Mouse (Mus musculus) limb, embryonic 11.5 days (tissue): Measurements from ENCODE around the gene 6430548M08Rik. TPM values are rescaled to one million over a fixed set of nuclear protein-coding genes. Genes with fewer than 3 reads are reported as not detected.

Experiments
- ATAC-seq: fragments of 200-750 bp; cut with Nextera tagmentation; 2 replicates; pipeline ENCODE4 v1.8.0; 2017; ENCODE audit warnings: low read depth; ENCODE audit not compliant: insufficient number of reproducible peaks, low FRiP score, low TSS enrichment
- DNase-seq: peaks from one replicate; pipeline ENCODE4 v3.0.0-alpha.2; 2015; ENCODE audit warnings: low spot score
- H3K27ac ChIP-seq: fragments of 300-500 bp; sonication (generic); replicated peaks from 2 replicates; pipeline ENCODE4 v1.5.1; 2014; ENCODE audit warnings: low read depth, mild to moderate bottlenecking, low read length
- H3K27me3 ChIP-seq: fragments of 300-500 bp; sonication (generic); 2 replicates; pipeline ENCODE4 v1.6.1; 2014; ENCODE audit warnings: mild to moderate bottlenecking, low read length, mixed read lengths; ENCODE audit not compliant: control insufficient read depth, insufficient read depth
- H3K36me3 ChIP-seq: fragments of 300-500 bp; sonication (generic); 2 replicates; pipeline ENCODE4 v1.6.1; 2014; ENCODE audit warnings: mild to moderate bottlenecking, low read length, moderate library complexity, mixed read lengths; ENCODE audit not compliant: control insufficient read depth, insufficient read depth
- H3K4me1 ChIP-seq: fragments of 300-500 bp; sonication (generic); 2 replicates; pipeline ENCODE4 v1.6.1; 2014; ENCODE audit warnings: low read length, mixed read lengths; ENCODE audit not compliant: control insufficient read depth, insufficient read depth
- H3K4me2 ChIP-seq: fragments of 300-500 bp; sonication (generic); 2 replicates; pipeline ENCODE4 v1.6.1; 2014; ENCODE audit warnings: low read depth, mild to moderate bottlenecking, moderate library complexity; ENCODE audit not compliant: severe bottlenecking
- H3K4me3 ChIP-seq: fragments of 300-500 bp; sonication (generic); 2 replicates; pipeline ENCODE4 v1.5.1; 2014; ENCODE audit warnings: low read depth, low read length
- H3K9ac ChIP-seq: fragments of 300-500 bp; sonication (generic); 2 replicates; pipeline ENCODE4 v1.6.1; 2014; ENCODE audit warnings: mild to moderate bottlenecking, low read length
- H3K9me3 ChIP-seq: fragments of 300-500 bp; sonication (generic); 2 replicates; pipeline ENCODE4 v1.6.1; 2016; ENCODE audit warnings: low read length; ENCODE audit not compliant: control insufficient read depth
- WGBS: fragments of 180-500 bp; shearing (Covaris S2); extraction: QIAGEN DNeasy Blood & Tissue Kit; methylation state at CpG from one replicate; pipeline ENCODE4 v1.1.7; 2014; 5-methylcytosine and 5-hydroxymethylcytosine counted together
- polyA plus RNA-seq: library from polyadenylated mRNA; unstranded; fragments of >200 nt; fragmentation: Nextera tagmentation; extraction: Ambion mirVana; gene quantifications from 2 replicates; pipeline ENCODE4 v1.2.1, GENCODE M21; 2014

The 6430548M08Rik gene
- polyA plus RNA-seq, 1 experiment from 2014 or later = 1.8 TPM

- DNase-seq = no peak
- H3K4me2 ChIP-seq = no peak overlapping the region
- no peak overlapping the region for H3K4me3 ChIP-seq
- no peak for ATAC-seq
- no peak overlapping the region for H3K9ac ChIP-seq
- no peaks in the 10 kb centered on the region for H3K9me3 ChIP-seq
- no peak overlapping the region for H3K27ac ChIP-seq
- no peaks in the 10 kb centered on the region for H3K36me3 ChIP-seq
- H3K4me1 ChIP-seq = no peaks in the 10 kb centered on the region
- H3K27me3 ChIP-seq = peaks cover 14% of the 10 kb centered on the region; the same call in 1 of the 2 replicates
- 72% methylated on average over 5 of the region's 5 CpGs for WGBS
Measured at GRCm38 (mm10) chr8:120120951-120121350, 7.0 kb downstream of the 6430548M08Rik start.

GRCm38 (mm10) chr8:120124261-120124660 is 10.3 kb downstream of the 6430548M08Rik start:
- H3K36me3 ChIP-seq = no peaks in the 10 kb centered on the region
- no peak overlapping the region for H3K4me2 ChIP-seq
- no peaks in the 10 kb centered on the region for H3K27me3 ChIP-seq
- ATAC-seq (no peak), DNase-seq (no peak)
- H3K4me3 ChIP-seq = no peak overlapping the region
- no peaks in the 10 kb centered on the region for H3K4me1 ChIP-seq
- 27% methylated on average over 6 of the region's 6 CpGs for WGBS
- H3K9ac ChIP-seq = no peak overlapping the region
- no peak overlapping the region for H3K27ac ChIP-seq
- no peaks in the 10 kb centered on the region for H3K9me3 ChIP-seq

- no peaks in the 10 kb centered on the region for H3K9me3 ChIP-seq
- ATAC-seq (no peak), DNase-seq (no peak)
- 69% methylated on average over 7 of the region's 7 CpGs for WGBS
- no peaks in the 10 kb centered on the region for H3K27me3 ChIP-seq
- no peak overlapping the region for H3K4me3 ChIP-seq
- no peaks in the 10 kb centered on the region for H3K4me1 ChIP-seq
- H3K27ac ChIP-seq = no peak overlapping the region
- H3K9ac ChIP-seq = no peak overlapping the region
- H3K36me3 ChIP-seq = no peaks in the 10 kb centered on the region
- no peak overlapping the region for H3K4me2 ChIP-seq
Measured at GRCm38 (mm10) chr8:120124836-120125389, 11.0 kb downstream of the 6430548M08Rik start.

GRCm38 (mm10) chr8:120126357-120127161 is 12.6 kb downstream of the 6430548M08Rik start:
- Histone ChIP-seq H3K4me2 (no peak overlapping the region), H3K9ac (no peak overlapping the region), H3K36me3 (no peaks in the 10 kb centered on the region), H3K4me3 (no peak overlapping the region), H3K27ac (no peak overlapping the region), H3K4me1 (no peaks in the 10 kb centered on the region), H3K27me3 (no peaks in the 10 kb centered on the region), H3K9me3 (no peaks in the 10 kb centered on the region)
- 52% methylated on average over 14 of the region's 14 CpGs for WGBS
- no peak for ATAC-seq
- DNase-seq = no peak

- Histone ChIP-seq H3K4me1 (no peaks in the 10 kb centered on the region), H3K9me3 (no peaks in the 10 kb centered on the region), H3K36me3 (no peaks in the 10 kb centered on the region), H3K27me3 (no peaks in the 10 kb centered on the region), H3K4me2 (no peak overlapping the region), H3K9ac (no peak overlapping the region), H3K4me3 (no peak overlapping the region), H3K27ac (no peak overlapping the region)
- 57% methylated on average over 4 of the region's 4 CpGs for WGBS
- ATAC-seq (no peak), DNase-seq (no peak)
Measured at GRCm38 (mm10) chr8:120129547-120129946, 15.6 kb downstream of the 6430548M08Rik start.

- DNase-seq (no peak), ATAC-seq (no peak)
- H3K4me2 ChIP-seq = no peak overlapping the region
- H3K4me1 ChIP-seq = no peaks in the 10 kb centered on the region
- WGBS = 87% methylated on average over 8 of the region's 8 CpGs
- no peak overlapping the region for H3K27ac ChIP-seq
- H3K9ac ChIP-seq = no peak overlapping the region
- H3K9me3 ChIP-seq = no peaks in the 10 kb centered on the region
- H3K36me3 ChIP-seq = no peaks in the 10 kb centered on the region
- no peaks in the 10 kb centered on the region for H3K27me3 ChIP-seq
- no peak overlapping the region for H3K4me3 ChIP-seq
Measured at GRCm38 (mm10) chr8:120131158-120131557, 17.2 kb downstream of the 6430548M08Rik start.

- ATAC-seq (no peak), DNase-seq (no peak)
- WGBS = 84% methylated on average over 7 of the region's 7 CpGs
- H3K27me3 ChIP-seq = no peaks in the 10 kb centered on the region
- no peak overlapping the region for H3K4me3 ChIP-seq
- no peaks in the 10 kb centered on the region for H3K4me1 ChIP-seq
- no peaks in the 10 kb centered on the region for H3K9me3 ChIP-seq
- H3K9ac ChIP-seq = no peak overlapping the region
- H3K27ac ChIP-seq = no peak overlapping the region
- H3K36me3 ChIP-seq = no peaks in the 10 kb centered on the region
- no peak overlapping the region for H3K4me2 ChIP-seq
Measured at GRCm38 (mm10) chr8:120133169-120133568, 19.2 kb downstream of the 6430548M08Rik start.

GRCm38 (mm10) chr8:120135687-120136086 is 21.7 kb downstream of the 6430548M08Rik start:
- DNase-seq (no peak), ATAC-seq (no peak)
- 92% methylated on average over 7 of the region's 7 CpGs for WGBS

More at GRCm38 (mm10) chr8:120135687-120136086, 21.7 kb downstream of the 6430548M08Rik start:
- H3K4me1 ChIP-seq = no peaks in the 10 kb centered on the region
- H3K36me3 ChIP-seq = no peaks in the 10 kb centered on the region
- no peak overlapping the region for H3K4me2 ChIP-seq
- no peaks in the 10 kb centered on the region for H3K27me3 ChIP-seq
- no peak overlapping the region for H3K4me3 ChIP-seq
- no peak overlapping the region for H3K27ac ChIP-seq
- no peaks in the 10 kb centered on the region for H3K9me3 ChIP-seq
- H3K9ac ChIP-seq = no peak overlapping the region
